Mouse (Mus musculus): Measurements from ENCODE around the gene Nup107. TPM values are rescaled to one million over a fixed set of nuclear protein-coding genes. Genes with fewer than 3 reads are reported as not detected.
A peak's percentile ranks its signal among the peaks of the same experiment; 100 is the strongest.

Gene Nup107
- polyA plus RNA-seq, 1 experiment: 29.6 TPM

DNA sequence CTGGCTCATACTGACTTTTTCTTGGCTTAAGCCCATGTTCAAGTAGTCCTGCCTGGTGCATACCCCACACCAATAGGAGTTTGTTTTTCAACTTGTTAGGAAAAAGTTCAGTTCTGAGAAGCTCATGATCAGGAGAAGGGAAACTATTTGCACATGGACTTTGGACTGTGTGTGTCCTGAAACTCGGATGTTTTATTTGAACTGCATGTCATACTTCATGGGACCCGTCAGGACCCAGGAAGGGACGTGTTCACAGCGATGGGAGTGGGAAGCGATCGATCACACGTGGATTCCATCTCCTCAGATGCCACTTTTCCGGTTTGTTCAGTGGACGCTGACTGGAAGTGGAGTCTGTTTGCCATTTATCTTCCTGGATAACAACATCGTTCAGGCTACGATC, 7.3 kb upstream of the Nup107 start:
- no peak for DNase-seq (ENCODE audit: low read depth)
- TF ChIP-seq POLR2A (IDR thresholded peaks at IDR 0.05; ENCODE audit: borderline replicate concordance, extremely low read depth, insufficient read depth, insufficient read length, poor library complexity, severe bottlenecking): no peak
- TF ChIP-seq CTCF (IDR thresholded peaks at IDR 0.05; ENCODE audit: borderline replicate concordance, extremely low read depth, insufficient read depth, insufficient read length): no peak

DNA sequence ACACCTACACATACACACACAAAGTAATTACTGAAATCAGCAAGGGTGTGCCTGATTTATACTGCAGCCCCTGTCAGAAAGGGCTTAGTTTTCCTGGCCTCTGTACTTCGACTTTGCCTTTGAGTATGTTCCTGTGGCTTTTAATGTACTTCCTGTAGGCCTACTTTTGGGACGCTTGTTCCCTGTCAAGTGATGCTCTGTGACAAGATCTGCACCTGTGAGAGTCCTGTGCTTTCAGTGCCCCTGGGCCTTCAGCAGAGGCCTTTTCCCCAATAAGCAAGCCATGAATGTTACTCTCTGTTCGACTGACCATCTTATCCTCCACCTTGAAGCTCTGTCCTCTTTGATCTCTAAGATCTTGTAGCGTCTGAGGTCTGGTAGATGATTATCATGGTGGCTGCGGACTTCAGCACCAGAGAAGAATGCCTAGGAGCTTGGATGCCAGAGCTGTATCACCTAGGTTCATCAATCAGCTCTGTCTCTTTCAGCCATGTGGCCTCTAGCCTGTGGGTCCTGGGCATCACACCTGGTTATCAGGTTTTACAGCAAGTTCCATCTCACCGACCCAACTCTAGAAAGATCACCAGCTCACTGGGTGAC, 6.0 kb upstream of the Nup107 start:
- no peak for TF ChIP-seq POLR2A (IDR thresholded peaks at IDR 0.05; ENCODE audit: borderline replicate concordance, extremely low read depth, insufficient read depth, insufficient read length, poor library complexity, severe bottlenecking)
- TF ChIP-seq CTCF (IDR thresholded peaks at IDR 0.05; ENCODE audit: borderline replicate concordance, extremely low read depth, insufficient read depth, insufficient read length): no peak
- DNase-seq (ENCODE audit: low read depth): no peak

DNA sequence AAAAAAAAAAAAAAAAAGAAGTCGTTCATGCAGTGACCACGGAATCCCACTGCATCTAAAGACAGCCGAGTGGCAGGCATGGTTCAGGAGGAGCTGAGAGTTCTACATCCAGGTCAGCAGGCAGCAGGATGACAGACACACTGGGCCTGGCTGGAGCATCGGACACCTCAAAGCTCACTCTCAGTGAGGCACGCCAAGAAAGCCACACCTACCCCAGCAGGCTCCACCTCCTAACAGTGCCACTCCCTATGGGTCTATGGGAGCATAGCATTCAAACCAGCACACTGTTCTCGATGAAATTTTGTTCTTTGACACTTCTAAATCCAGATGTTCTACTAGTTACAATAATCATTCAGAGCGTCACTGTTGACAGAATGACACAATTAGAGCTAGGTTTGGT, 5.2 kb upstream of the Nup107 start:
- no peak for TF ChIP-seq CTCF (IDR thresholded peaks at IDR 0.05; ENCODE audit: borderline replicate concordance, extremely low read depth, insufficient read depth, insufficient read length)
- no peak for TF ChIP-seq POLR2A (IDR thresholded peaks at IDR 0.05; ENCODE audit: borderline replicate concordance, extremely low read depth, insufficient read depth, insufficient read length, poor library complexity, severe bottlenecking)
- no peak for DNase-seq (ENCODE audit: low read depth)

DNA sequence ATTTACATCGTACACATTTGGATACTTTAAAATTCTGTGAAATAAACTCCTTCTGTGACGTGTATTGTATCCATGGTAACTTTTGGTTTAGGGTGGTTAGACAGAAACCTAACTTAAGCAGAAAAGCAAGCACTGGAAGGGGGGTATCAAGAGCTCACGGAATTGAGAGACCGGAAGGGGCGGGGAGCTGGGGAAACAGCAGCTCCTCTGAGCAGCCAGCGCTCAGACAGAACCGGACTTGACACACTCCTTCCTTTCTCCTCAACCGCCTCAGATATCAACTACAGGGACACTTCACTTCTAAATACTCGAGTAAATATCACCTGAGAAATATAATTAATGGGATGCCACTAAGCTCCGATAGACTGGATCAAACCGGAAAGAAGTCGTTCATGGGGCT, 4.6 kb upstream of the Nup107 start:
- no peak for TF ChIP-seq POLR2A (IDR thresholded peaks at IDR 0.05; ENCODE audit: borderline replicate concordance, extremely low read depth, insufficient read depth, insufficient read length, poor library complexity, severe bottlenecking)
- no peak for TF ChIP-seq CTCF (IDR thresholded peaks at IDR 0.05; ENCODE audit: borderline replicate concordance, extremely low read depth, insufficient read depth, insufficient read length)
- no peak for DNase-seq (ENCODE audit: low read depth)

DNA sequence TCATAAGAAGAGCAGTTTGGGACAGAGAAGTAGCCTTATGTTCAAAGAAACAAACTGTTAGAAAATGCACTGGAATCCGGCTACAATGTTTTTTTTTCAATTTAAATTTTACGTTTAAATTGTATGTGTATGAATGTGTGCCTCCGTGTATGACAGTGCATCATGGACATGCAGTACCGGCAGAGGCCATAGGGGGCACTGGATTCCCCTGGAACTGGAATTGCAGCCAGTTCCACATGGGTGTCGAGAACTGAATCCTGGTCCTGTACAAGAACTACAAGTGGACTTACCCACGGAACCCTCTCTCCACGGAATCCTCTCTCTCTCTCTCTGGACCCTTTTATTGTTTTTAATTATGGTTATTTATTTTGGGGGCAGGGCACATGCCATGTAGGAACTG, 3.7 kb upstream of the Nup107 start:
- TF ChIP-seq CTCF (IDR thresholded peaks at IDR 0.05; ENCODE audit: borderline replicate concordance, extremely low read depth, insufficient read depth, insufficient read length) (peak; percentile 54), POLR2A (IDR thresholded peaks at IDR 0.05; ENCODE audit: borderline replicate concordance, extremely low read depth, insufficient read depth, insufficient read length, poor library complexity, severe bottlenecking) (no peak)
- DNase-seq (ENCODE audit: low read depth): no peak

DNA sequence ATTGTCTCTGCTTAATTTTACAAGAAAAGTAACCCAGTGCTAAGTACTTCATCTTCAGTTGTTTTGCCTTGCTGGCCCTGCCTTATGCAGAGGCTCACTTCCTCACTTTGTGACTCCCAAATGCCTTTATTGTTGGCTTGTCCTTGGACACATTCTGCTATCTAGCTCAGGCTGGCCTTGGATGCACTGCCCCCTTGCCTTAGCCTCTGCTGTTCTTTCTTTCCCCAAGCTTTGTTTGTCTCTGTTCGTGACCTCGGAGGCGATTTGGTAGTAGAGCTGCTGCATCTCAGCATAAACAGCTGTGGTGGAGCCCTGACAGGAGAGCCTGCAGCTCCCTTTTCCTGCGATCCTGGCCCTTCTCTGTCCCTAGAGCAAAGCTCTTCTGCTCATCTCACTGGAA, 2.7 kb upstream of the Nup107 start:
- DNase-seq (ENCODE audit: low read depth): no peak
- TF ChIP-seq POLR2A (IDR thresholded peaks at IDR 0.05; ENCODE audit: borderline replicate concordance, extremely low read depth, insufficient read depth, insufficient read length, poor library complexity, severe bottlenecking): no peak
- no peak for TF ChIP-seq CTCF (IDR thresholded peaks at IDR 0.05; ENCODE audit: borderline replicate concordance, extremely low read depth, insufficient read depth, insufficient read length)

DNA sequence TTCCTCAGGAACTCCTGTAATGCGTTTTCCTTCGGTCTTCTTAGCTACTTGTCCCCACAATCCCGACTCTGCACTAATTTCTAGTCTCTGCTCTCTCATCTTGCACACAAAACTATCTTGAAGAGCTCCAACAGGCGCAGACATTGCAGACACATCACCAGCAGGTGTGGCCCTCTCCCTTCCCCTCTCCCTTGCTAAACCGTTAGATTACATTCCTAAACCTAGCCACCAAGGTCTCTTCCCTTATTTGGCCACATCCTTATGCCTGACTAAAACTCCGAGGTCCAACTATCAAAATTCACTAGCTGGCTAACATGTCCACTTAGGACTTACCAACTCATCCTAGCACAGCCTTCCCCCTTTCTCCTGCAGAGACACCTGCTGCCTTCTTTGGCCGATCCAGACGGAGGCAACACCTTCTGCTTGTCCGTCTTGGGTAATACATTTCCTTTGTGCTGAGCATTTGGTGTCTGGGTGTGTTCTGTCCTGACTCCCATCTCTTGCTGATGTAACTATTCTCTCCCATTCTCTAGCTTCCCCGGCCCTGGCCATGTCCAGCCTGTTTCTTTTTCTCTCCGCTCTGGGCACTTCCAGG, 1.0 kb upstream of the Nup107 start:
- DNase-seq (ENCODE audit: low read depth): peak; percentile 2
- TF ChIP-seq POLR2A (IDR thresholded peaks at IDR 0.05; ENCODE audit: borderline replicate concordance, extremely low read depth, insufficient read depth, insufficient read length, poor library complexity, severe bottlenecking): no peak
- TF ChIP-seq CTCF (IDR thresholded peaks at IDR 0.05; ENCODE audit: borderline replicate concordance, extremely low read depth, insufficient read depth, insufficient read length): no peak

DNA sequence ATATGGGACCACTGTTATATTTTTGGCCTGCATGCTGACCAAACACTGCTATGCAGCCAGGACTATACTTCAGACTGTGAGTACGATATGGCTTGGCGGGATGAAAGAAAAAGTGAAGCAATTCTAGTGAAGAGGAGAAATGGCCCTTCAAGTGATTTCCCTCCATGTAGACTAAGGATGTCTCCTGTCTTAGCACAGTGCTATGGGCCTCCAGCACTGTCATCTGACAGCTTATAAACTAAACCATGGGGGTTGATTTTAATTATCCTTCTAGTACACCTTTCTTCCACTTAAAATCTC, 1.4 kb downstream of the Nup107 start:
- TF ChIP-seq CTCF (IDR thresholded peaks at IDR 0.05; ENCODE audit: borderline replicate concordance, extremely low read depth, insufficient read depth, insufficient read length): no peak
- no peak for TF ChIP-seq POLR2A (IDR thresholded peaks at IDR 0.05; ENCODE audit: borderline replicate concordance, extremely low read depth, insufficient read depth, insufficient read length, poor library complexity, severe bottlenecking)
- no peak for DNase-seq (ENCODE audit: low read depth)

DNA sequence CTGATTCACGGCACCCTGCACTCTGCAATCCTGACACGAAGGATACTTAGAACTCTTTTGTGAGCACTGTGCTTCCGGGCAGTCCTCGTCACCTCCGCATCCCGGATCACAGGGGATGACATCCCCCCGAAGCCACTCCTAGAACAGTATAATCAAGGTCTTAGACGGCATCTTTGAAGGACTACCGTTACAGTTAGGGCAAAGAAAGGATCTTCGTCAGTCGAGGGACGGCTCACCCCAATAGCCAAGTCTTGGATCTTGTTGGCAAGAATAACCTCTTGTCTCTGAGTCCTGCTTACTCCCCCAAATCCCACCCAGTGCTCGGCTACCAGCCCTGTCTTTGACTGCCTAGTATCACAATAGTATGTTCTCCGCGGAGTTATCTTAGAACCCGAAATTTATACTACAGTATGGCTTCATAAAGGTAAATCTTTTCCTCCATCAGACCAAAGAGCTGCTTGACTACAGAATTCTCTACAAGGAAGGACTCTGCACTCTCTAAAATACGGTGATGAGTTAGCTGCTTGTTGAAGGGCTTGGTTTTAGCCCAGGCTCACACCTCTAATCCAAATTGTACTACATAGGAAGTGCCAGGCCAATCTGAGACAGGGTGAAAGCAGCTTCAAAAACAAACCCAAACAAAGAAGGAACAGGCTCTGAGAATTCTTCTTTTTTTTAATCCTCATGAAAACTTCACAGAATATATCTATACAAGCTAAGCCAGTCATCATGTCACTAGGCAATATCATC, 1.9 kb downstream of the Nup107 start:
- DNase-seq (ENCODE audit: low read depth): no peak
- TF ChIP-seq CTCF (IDR thresholded peaks at IDR 0.05; ENCODE audit: borderline replicate concordance, extremely low read depth, insufficient read depth, insufficient read length) (no peak), POLR2A (IDR thresholded peaks at IDR 0.05; ENCODE audit: borderline replicate concordance, extremely low read depth, insufficient read depth, insufficient read length, poor library complexity, severe bottlenecking) (no peak)

DNA sequence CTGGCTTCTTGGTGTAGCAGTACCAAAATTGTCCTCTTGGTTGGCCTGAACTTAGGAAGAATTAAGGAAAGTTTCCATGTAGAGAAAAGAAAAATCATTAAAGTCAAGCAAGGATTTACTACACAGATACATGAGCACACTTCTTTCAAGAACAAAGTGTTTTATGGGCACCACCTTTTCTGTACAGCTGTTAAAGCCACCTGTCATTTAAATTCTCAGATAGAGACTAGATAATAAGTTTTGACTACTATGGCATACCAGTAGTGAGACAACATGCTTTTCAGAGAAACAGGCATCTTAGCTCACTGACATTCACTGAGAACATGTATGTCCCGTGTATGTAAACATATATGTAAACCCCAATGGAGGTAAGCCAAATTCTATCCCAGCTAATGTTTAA, 2.5 kb downstream of the Nup107 start:
- DNase-seq (ENCODE audit: low read depth): no peak
- no peak for TF ChIP-seq CTCF (IDR thresholded peaks at IDR 0.05; ENCODE audit: borderline replicate concordance, extremely low read depth, insufficient read depth, insufficient read length)
- no peak for TF ChIP-seq POLR2A (IDR thresholded peaks at IDR 0.05; ENCODE audit: borderline replicate concordance, extremely low read depth, insufficient read depth, insufficient read length, poor library complexity, severe bottlenecking)

DNA sequence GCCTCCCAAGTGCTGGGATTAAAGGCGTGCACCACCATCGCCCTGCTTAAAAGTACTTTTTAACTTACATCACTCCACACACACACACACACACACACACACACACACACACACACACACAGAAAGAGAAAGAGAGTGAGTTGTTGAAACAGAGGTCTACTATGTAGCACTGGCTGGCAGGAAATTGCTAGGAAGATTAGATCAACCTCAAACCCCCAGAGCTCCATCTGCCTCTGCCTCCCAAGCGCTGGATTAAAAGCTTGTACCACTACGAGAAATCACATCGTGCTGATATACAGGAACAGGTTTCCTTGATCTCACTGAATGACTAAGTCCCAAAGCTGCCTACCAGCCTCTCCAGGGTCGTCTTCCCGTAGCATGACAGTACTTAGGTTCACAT, 7.9 kb downstream of the Nup107 start:
- DNase-seq (ENCODE audit: low read depth): no peak
- TF ChIP-seq POLR2A (IDR thresholded peaks at IDR 0.05; ENCODE audit: borderline replicate concordance, extremely low read depth, insufficient read depth, insufficient read length, poor library complexity, severe bottlenecking) (no peak), CTCF (IDR thresholded peaks at IDR 0.05; ENCODE audit: borderline replicate concordance, extremely low read depth, insufficient read depth, insufficient read length) (no peak)
